Mouse (Mus musculus) hematopoietic stem cell, adult 5-6 weeks (primary cell): ENCODE measurements around the gene Dcun1d4. TPM values are rescaled to one million over a fixed set of nuclear protein-coding genes. Genes with fewer than 3 reads are reported as not detected.

Experiments
- ATAC-seq, 2 experiments: fragments of 125-278 bp in 1 of 2; replicated peaks in 1 of 2; 2 replicates each; pipeline ENCODE4 v1.8.0; 2016 to 2017; ENCODE audit warnings: inconsistent platforms in 2 of 2, mild to moderate bottlenecking in 2 of 2, moderate number of reproducible peaks in 2 of 2, low read depth in 1 of 2, moderate TSS enrichment in 1 of 2; ENCODE audit not compliant: low FRiP score in 2 of 2, poor library complexity in 2 of 2, severe bottlenecking in 2 of 2, insufficient read depth in 1 of 2, low TSS enrichment in 1 of 2
- total RNA-seq: library from RNA; stranded (forward); fragments of 172-1452, 232-1000 nt; gene quantifications from 2 replicates; pipeline ENCODE4 v1.2.3, GENCODE M21; 2017

Dcun1d4 gene
- total RNA-seq, 1 experiment from 2014 or later, result 18.2 TPM

- no peak for ATAC-seq
These were observed 124.2 kb downstream of the Dcun1d4 start for GRCm38 (mm10) chr5:73604964-73605363.

Other genes starting within 250 kb of the Dcun1d4 start
- gene Fryl, start 224.4 kb upstream of the Dcun1d4 start, total RNA-seq, result 73.7 and 73.9 TPM in 2 replicates
- gene Ociad1, start 188.2 kb upstream of the Dcun1d4 start, total RNA-seq, result 315 and 317 TPM in 2 replicates
- gene Ociad2, start 140.0 kb upstream of the Dcun1d4 start, total RNA-seq, result 10.7 and 13.3 TPM in 2 replicates
- not detected in 2 replicates for gene Cwh43, start 74.9 kb upstream of the Dcun1d4 start, total RNA-seq
- gene Lrrc66, start 151.5 kb downstream of the Dcun1d4 start, total RNA-seq, result 1.1 and 2.4 TPM in 2 replicates
- 5.8 and 6.5 TPM in 2 replicates for gene Sgcb, start 166.8 kb downstream of the Dcun1d4 start, total RNA-seq
- 0.25 TPM in 1 of 2 replicates, not detected in the other for gene Spata18, start 170.4 kb downstream of the Dcun1d4 start, total RNA-seq